Mouse (Mus musculus) CH12.LX (cell line): ENCODE data around the gene Lamb2. TPM values are rescaled to one million over a fixed set of nuclear protein-coding genes. Genes with fewer than 3 reads are reported as not detected.

ENCODE experiments used
- DNase-seq: peaks from one replicate; pipeline ENCODE4 v3.0.0-alpha.2; 2013; ENCODE audit errors: extremely low read depth
- H3K27ac ChIP-seq: 2 replicates; pipeline ENCODE4 v1.5.1; 2012; ENCODE audit warnings: low read depth, mild to moderate bottlenecking, control low read depth, moderate library complexity; ENCODE audit not compliant: insufficient read depth
- H3K27me3 ChIP-seq: replicated peaks from 2 replicates; pipeline ENCODE3; 2012; ENCODE audit warnings: inconsistent platforms
- H3K36me3 ChIP-seq, 2 experiments: replicated peaks in 1 of 2; 2 replicates each; pipeline versions ENCODE3 to v1.6.1; 2012; ENCODE audit warnings: inconsistent platforms in 1 of 2, low read length in 1 of 2, mild to moderate bottlenecking in 1 of 2, mixed read lengths in 1 of 2, moderate library complexity in 1 of 2; ENCODE audit not compliant: control insufficient read depth in 1 of 2, insufficient read depth in 1 of 2
- H3K4me1 ChIP-seq, 2 experiments: 2 replicates each; pipeline ENCODE4 v1.6.1; 2012; ENCODE audit warnings: inconsistent platforms in 1 of 2, moderate library complexity in 1 of 2; ENCODE audit not compliant: insufficient read depth in 2 of 2, control insufficient read depth in 1 of 2
- H3K4me2 ChIP-seq: 2 replicates; pipeline ENCODE4 v1.6.1; 2012; ENCODE audit warnings: low read depth, mild to moderate bottlenecking, control low read depth; ENCODE audit not compliant: poor library complexity, insufficient read depth, severe bottlenecking
- H3K4me3 ChIP-seq, 3 experiments: fragments of 150-350 bp in 1 of 3; sonication (generic) in 1 of 3; replicated peaks in 1 of 3; 2 replicates each; pipeline versions ENCODE3 to v1.5.1; 2011 to 2012; ENCODE audit warnings: low read depth in 2 of 3, low read length in 2 of 3, mild to moderate bottlenecking in 2 of 3, moderate library complexity in 2 of 3, control low read depth in 1 of 3, improper control_type of control experiment in 1 of 3, inconsistent platforms in 1 of 3, mixed read lengths in 1 of 3; ENCODE audit not compliant: poor library complexity in 1 of 3
- H3K79me2 ChIP-seq: replicated peaks from 2 replicates; pipeline ENCODE4 v1.6.1; 2012; ENCODE audit warnings: mild to moderate bottlenecking, moderate library complexity; ENCODE audit not compliant: control insufficient read depth, poor library complexity, insufficient read depth, severe bottlenecking; ENCODE audit errors: extremely low read depth
- H3K9ac ChIP-seq: 2 replicates; pipeline ENCODE4 v1.6.1; 2012; ENCODE audit warnings: low read depth, mild to moderate bottlenecking, control low read depth, moderate library complexity; ENCODE audit not compliant: insufficient read depth
- H3K9me3 ChIP-seq: replicated peaks from 2 replicates; pipeline ENCODE3; 2012; ENCODE audit warnings: low read length, inconsistent platforms, mixed read lengths
- CHD1 ChIP-seq: IDR thresholded peaks from 2 replicates; pipeline ENCODE4 v1.6.1; 2012; ENCODE audit warnings: low read depth, low read length, improper control_type of control experiment, inconsistent platforms
- CHD2 ChIP-seq: IDR thresholded peaks from 2 replicates; pipeline ENCODE4 v1.6.1; 2011; ENCODE audit warnings: low read length, improper control_type of control experiment
- CTCF ChIP-seq, 2 experiments: IDR thresholded peaks in 1 of 2; conservative IDR thresholded peaks in 1 of 2; 2 replicates each; pipeline ENCODE4 v1.5.1; 2011 to 2012; ENCODE audit warnings: low read depth in 2 of 2, low read length in 2 of 2, improper control_type of control experiment in 1 of 2, inconsistent platforms in 1 of 2, mild to moderate bottlenecking in 1 of 2, moderate library complexity in 1 of 2
- E2F4 ChIP-seq: IDR thresholded peaks from 2 replicates; pipeline ENCODE4 v1.6.1; 2011; ENCODE audit warnings: low read depth, low read length, improper control_type of control experiment; ENCODE audit not compliant: insufficient replicate concordance
- EP300 ChIP-seq: IDR thresholded peaks from 2 replicates; pipeline ENCODE4 v1.6.1; 2011; ENCODE audit warnings: low read length, improper control_type of control experiment
- ETS1 ChIP-seq: conservative IDR thresholded peaks from 2 replicates; pipeline ENCODE4 v1.6.1; 2012; ENCODE audit warnings: low read depth, mild to moderate bottlenecking, inconsistent platforms, low read length, improper control_type of control experiment, moderate library complexity
- GABPA ChIP-seq: IDR thresholded peaks from 2 replicates; pipeline ENCODE4 v1.6.1; 2012; ENCODE audit warnings: low read depth, low read length, improper control_type of control experiment, inconsistent platforms; ENCODE audit not compliant: insufficient replicate concordance
- IRF4 ChIP-seq: IDR thresholded peaks from 2 replicates; pipeline ENCODE4 v1.6.1; 2014; ENCODE audit warnings: low read depth, mild to moderate bottlenecking, inconsistent platforms, low read length, improper control_type of control experiment
- JUN ChIP-seq: IDR thresholded peaks from 2 replicates; pipeline ENCODE4 v1.6.1; 2011; ENCODE audit warnings: low read depth, mild to moderate bottlenecking, low read length, improper control_type of control experiment, moderate library complexity; ENCODE audit not compliant: insufficient read depth
- JUND ChIP-seq: conservative IDR thresholded peaks from 2 replicates; pipeline ENCODE4 v1.6.1; 2011; ENCODE audit warnings: low read depth, low read length, improper control_type of control experiment
- KAT2A ChIP-seq: IDR thresholded peaks from 2 replicates; pipeline ENCODE4 v1.6.1; 2012; ENCODE audit warnings: low read length, improper control_type of control experiment, inconsistent platforms; ENCODE audit not compliant: insufficient replicate concordance
- MAFK ChIP-seq: IDR thresholded peaks from 2 replicates; pipeline ENCODE4 v1.6.1; 2011; ENCODE audit warnings: low read length, improper control_type of control experiment; ENCODE audit not compliant: insufficient replicate concordance
- MAX ChIP-seq: IDR thresholded peaks from 2 replicates; pipeline ENCODE4 v1.6.1; 2011; ENCODE audit warnings: low read length, improper control_type of control experiment
- MAZ ChIP-seq: IDR thresholded peaks from 2 replicates; pipeline ENCODE4 v1.6.1; 2012; ENCODE audit warnings: low read depth, mild to moderate bottlenecking, inconsistent platforms, low read length, improper control_type of control experiment, moderate library complexity
- MXI1 ChIP-seq: IDR thresholded peaks from 2 replicates; pipeline ENCODE4 v1.6.1; 2011; ENCODE audit warnings: mild to moderate bottlenecking, low read depth, low read length, improper control_type of control experiment
- MYC ChIP-seq: IDR thresholded peaks from 2 replicates; pipeline ENCODE4 v1.6.1; 2011; ENCODE audit warnings: low read depth, mild to moderate bottlenecking, improper control_type of control experiment, low read length
- NELFE ChIP-seq: IDR thresholded peaks from 2 replicates; pipeline ENCODE4 v1.6.1; 2011; ENCODE audit warnings: low read depth, low read length, improper control_type of control experiment
- NRF1 ChIP-seq: IDR thresholded peaks from 2 replicates; pipeline ENCODE4 v1.6.1; 2014; ENCODE audit warnings: low read depth, mild to moderate bottlenecking, inconsistent platforms, low read length, improper control_type of control experiment, moderate library complexity
- POLR2A ChIP-seq: IDR thresholded peaks from 2 replicates; pipeline ENCODE4 v1.6.1; 2011; ENCODE audit warnings: low read depth, mild to moderate bottlenecking, improper control_type of control experiment, low read length
- POLR2AphosphoS2 ChIP-seq: IDR thresholded peaks from 2 replicates; pipeline ENCODE4 v1.6.1; 2011; ENCODE audit warnings: low read depth, low read length, improper control_type of control experiment
- SIN3A ChIP-seq: IDR thresholded peaks from 2 replicates; pipeline ENCODE4 v1.6.1; 2012; ENCODE audit warnings: low read length, improper control_type of control experiment, inconsistent platforms
- SMC3 ChIP-seq: IDR thresholded peaks from 2 replicates; pipeline ENCODE4 v1.6.1; 2011; ENCODE audit warnings: low read depth, low read length, improper control_type of control experiment
- TBP ChIP-seq: conservative IDR thresholded peaks from 2 replicates; pipeline ENCODE4 v1.6.1; 2011; ENCODE audit warnings: low read depth, low read length, improper control_type of control experiment
- TCF12 ChIP-seq: IDR thresholded peaks from 2 replicates; pipeline ENCODE4 v1.6.1; 2014; ENCODE audit warnings: low read depth, mild to moderate bottlenecking, inconsistent platforms, low read length, improper control_type of control experiment
- USF2 ChIP-seq: conservative IDR thresholded peaks from 2 replicates; pipeline ENCODE4 v1.6.1; 2011; ENCODE audit warnings: low read depth, low read length, improper control_type of control experiment
- ZMIZ1 ChIP-seq: IDR thresholded peaks from 2 replicates; pipeline ENCODE4 v1.6.1; 2012; ENCODE audit warnings: low read depth, mild to moderate bottlenecking, inconsistent platforms, low read length, improper control_type of control experiment
- ZNF384 ChIP-seq: IDR thresholded peaks from 2 replicates; pipeline ENCODE4 v1.6.1; 2012; ENCODE audit warnings: low read depth, low read length, improper control_type of control experiment, inconsistent platforms
- dilution Hi-C: fragments of 300-500 bp; cut with MboI; formaldehyde crosslinking; loops from 2 replicates; pipeline ENCODE4 v1.14.3; 2020; ENCODE audit warnings: low sequenced_read_pairs; ENCODE audit not compliant: extremely low pct_unique_long_range_greater_than_20kb, extremely low pct_ligation_motif_present
- in situ Hi-C: fragments of 300-500 bp; cut with MboI; formaldehyde crosslinking; loops from 3 replicates; pipeline ENCODE4 v1.14.3; 2019; ENCODE audit warnings: low sequenced_read_pairs, low pct_ligation_motif_present, low pct_unique_long_range_greater_than_20kb, mixed read lengths
- polyA plus RNA-seq: library from polyadenylated mRNA; unstranded; fragments of >175 nt; gene quantifications from 2 replicates; pipeline ENCODE4 v1.2.1, GENCODE M21; 2012; ENCODE audit warnings: low read depth; ENCODE audit not compliant: insufficient read length
- total RNA-seq, 2 experiments: library from RNA; depleted of rRNA; stranded (reverse); fragments of 300-350 nt in 1 of 2; fragments of >200 nt in 1 of 2; gene quantifications; 2 replicates each; pipeline ENCODE4 v1.2.3; 2012 to 2014

The Lamb2 gene
- total and polyA plus RNA-seq, 3 experiments: 0.17 to 0.89 TPM; not detected in 1

GRCm38 (mm10) chr9:108483051-108483790, 3.7 kb downstream of the Lamb2 start:
- no peaks in the 10 kb centered on the region for H3K4me1 ChIP-seq
- no peak overlapping the region for H3K4me3 ChIP-seq
- H3K79me2 ChIP-seq: no peaks in the 10 kb centered on the region
- in situ Hi-C loops (no loop called here), dilution Hi-C loops (no loop called here)
- no peak overlapping the region for H3K27ac ChIP-seq
- no peaks in the 10 kb centered on the region for H3K9me3 ChIP-seq
- H3K27me3 ChIP-seq: peaks cover 6% of the 10 kb centered on the region
- no peak overlapping the region for H3K4me2 ChIP-seq
- no peak for TF ChIP-seq ZNF384
- no peak for TF ChIP-seq CHD1
- no peak for TF ChIP-seq TCF12
- TF ChIP-seq NRF1: no peak
- no peak for TF ChIP-seq CTCF (conservative IDR thresholded peaks at IDR 0.05 in 1 of 2, IDR thresholded peaks at IDR 0.05 in 1 of 2; ENCODE audit: low read depth in 2 of 2, low read length in 2 of 2)
- no peak for TF ChIP-seq SIN3A
- no peak for TF ChIP-seq ZMIZ1
- no peak for TF ChIP-seq JUN
- TF ChIP-seq MXI1: no peak
- TF ChIP-seq MAZ: no peak
- no peak for TF ChIP-seq E2F4
- TF ChIP-seq POLR2AphosphoS2: no peak
- TF ChIP-seq USF2: no peak
- no peak for TF ChIP-seq MAX
- no peak for TF ChIP-seq TBP
- no peak for TF ChIP-seq MAFK
- no peak for TF ChIP-seq EP300
- TF ChIP-seq MYC: no peak
- no peaks in the 10 kb centered on the region for H3K36me3 ChIP-seq
- H3K9ac ChIP-seq: no peak overlapping the region
- DNase-seq: no peak

- Histone ChIP-seq H3K4me1 (peaks cover under 1% of the 10 kb centered on the region in 2 experiments; a peak in 2 of 4 replicates), H3K9ac (no peak overlapping the region), H3K36me3 (no peaks in the 10 kb centered on the region), H3K4me2 (no peak overlapping the region), H3K79me2 (no peaks in the 10 kb centered on the region), H3K27me3 (peaks cover 6% of the 10 kb centered on the region), H3K9me3 (no peaks in the 10 kb centered on the region), H3K27ac (no peak overlapping the region), H3K4me3 (no peak overlapping the region)
- no peak for TF ChIP-seq KAT2A
- no peak for TF ChIP-seq ZMIZ1
- TF ChIP-seq NELFE: no peak
- no peak for TF ChIP-seq IRF4
- no peak for TF ChIP-seq CHD2
- TF ChIP-seq MYC: no peak
- TF ChIP-seq JUN: no peak
- TF ChIP-seq E2F4: no peak
- TF ChIP-seq POLR2A: no peak
- TF ChIP-seq ETS1: no peak
- no peak for TF ChIP-seq EP300
- TF ChIP-seq MAZ: no peak
- TF ChIP-seq CTCF (conservative IDR thresholded peaks at IDR 0.05 in 1 of 2, IDR thresholded peaks at IDR 0.05 in 1 of 2; ENCODE audit: low read depth in 2 of 2, low read length in 2 of 2): no peak
- TF ChIP-seq JUND: no peak
- no peak for TF ChIP-seq SMC3
- TF ChIP-seq GABPA: no peak
- DNase-seq: no peak
- in situ Hi-C loops (no loop called here), dilution Hi-C loops (no loop called here)
Measured at GRCm38 (mm10) chr9:108484021-108484420, 4.5 kb downstream of the Lamb2 start.
